Comparison of ENCODE assay signal across 8 mouse cellular contexts in the genomic region with DNA sequence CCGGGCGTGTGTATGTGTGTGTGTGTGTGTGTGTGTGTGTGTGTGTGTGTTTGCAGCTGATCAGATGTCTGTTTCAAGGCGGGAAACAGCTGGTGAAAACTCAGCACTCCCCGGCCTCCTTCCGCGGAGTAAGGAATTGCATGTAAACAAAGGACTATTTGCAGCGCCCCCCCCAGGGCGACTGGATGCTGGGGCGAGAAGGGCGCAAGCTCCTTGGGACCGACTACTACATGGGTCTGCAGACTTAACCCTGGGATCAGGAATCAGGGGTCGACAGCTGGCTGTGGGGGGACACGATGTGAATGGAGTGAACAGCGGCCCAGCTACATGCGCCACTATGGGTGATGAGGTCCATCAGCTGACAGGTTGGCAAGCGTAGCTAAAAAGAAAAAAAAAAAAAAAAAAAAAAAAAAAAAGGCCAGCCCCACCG. TPM values are rescaled to one million over a fixed set of nuclear protein-coding genes. Genes with fewer than 3 reads are reported as not detected.
DNase-seq lines count a peak whose midpoint lies in the region; ATAC-seq and TF ChIP-seq lines count a peak whose summit lies in the region.

A gene (minus strand): TSS at position 140 of the 430 bp plus-strand sequence.

- ATAC-seq in heart, embryonic 12.5 days (ENCODE audit: insufficient number of reproducible peaks, low FRiP score): peak; percentile 45
- ATAC-seq in kidney, postnatal 0 days (replicated peaks; ENCODE audit: low FRiP score, low read depth): peak; percentile 43

- peak within 1 kb of the TSS; percentile 32 for H3ac ChIP-seq in myocyte (ENCODE audit: control insufficient read depth, insufficient read length)

- TF ChIP-seq POLR2A in bone marrow macrophage, adult 2 months (IDR thresholded peaks at IDR 0.05; ENCODE audit: borderline replicate concordance, low read depth, low read length): no peak
- no peak for TF ChIP-seq POLR2A in embryonic fibroblast, embryonic 13.5 days (IDR thresholded peaks at IDR 0.05; ENCODE audit: low read depth, low read length)
- TF ChIP-seq POLR2A in liver, adult 2 months (IDR thresholded peaks at IDR 0.05; ENCODE audit: extremely low read depth, insufficient read depth, low read length): no peak
- TF ChIP-seq POLR2A in myocyte (IDR thresholded peaks at IDR 0.05; ENCODE audit: insufficient read length, low read depth): no peak

- no peaks in the 10 kb centered on the region for H3K27me3 ChIP-seq in heart, embryonic 12.5 days (replicated peaks)
- H3K27me3 ChIP-seq in kidney, postnatal 0 days (ENCODE audit: insufficient read depth, low read length): no peaks in the 10 kb centered on the region
- H3K27me3 ChIP-seq in liver, adult 2 months (ENCODE audit: control insufficient read depth, insufficient read depth, low read length): no peaks in the 10 kb centered on the region
- H3K27me3 ChIP-seq in myocyte (ENCODE audit: control insufficient read depth, insufficient read depth, insufficient read length): no peaks in the 10 kb centered on the region

- peaks cover 5% of the 10 kb centered on the region; the same call in 1 of the 2 replicates for H3K36me3 ChIP-seq in heart, embryonic 12.5 days
- H3K36me3 ChIP-seq in kidney, postnatal 0 days (ENCODE audit: insufficient read depth, low read length): 0 out of 2 replicates have a peak, but pooled peaks cover 2% of the 10 kb centered on the region
- no peaks in the 10 kb centered on the region for H3K36me3 ChIP-seq in liver, adult 2 months (ENCODE audit: control insufficient read depth, insufficient read depth, low read length)
- no peaks in the 10 kb centered on the region for H3K36me3 ChIP-seq in myocyte (ENCODE audit: control insufficient read depth, insufficient read depth)

- peak within 1 kb of the TSS; percentile 87 for H3K27ac ChIP-seq in bone marrow macrophage, adult 2 months (ENCODE audit: insufficient read depth, low read depth, low read length)
- H3K27ac ChIP-seq in embryonic fibroblast, embryonic 13.5 days (ENCODE audit: insufficient read depth, low read length): peak within 1 kb of the TSS; percentile 15; the same call in 1 of the 2 replicates
- H3K27ac ChIP-seq in heart, embryonic 12.5 days (ENCODE audit: poor library complexity, severe bottlenecking): peak within 1 kb of the TSS; percentile 91
- peak within 1 kb of the TSS; percentile 95 for H3K27ac ChIP-seq in kidney, postnatal 0 days
- peak within 1 kb of the TSS; percentile 73 for H3K27ac ChIP-seq in liver, adult 2 months (replicated peaks; ENCODE audit: insufficient read depth, low read depth, low read length)

- under 1% methylated on average over 17 of the region's 17 CpGs for WGBS in heart, embryonic 12.5 days
- 1% methylated on average over 17 of the region's 17 CpGs for WGBS in kidney, postnatal 0 days
- under 1% methylated on average over 17 of the region's 17 CpGs for WGBS in liver, adult 2 months

- peak within 1 kb of the TSS; percentile 91 for H3K9ac ChIP-seq in heart, embryonic 12.5 days
- peak within 1 kb of the TSS; percentile 78 for H3K9ac ChIP-seq in kidney, postnatal 0 days (ENCODE audit: low read depth, low read length)
- H3K9ac ChIP-seq in liver, adult 2 months (ENCODE audit: low read depth, low read length): peak within 1 kb of the TSS; percentile 81

- peak; percentile 88 to 89 for DNase-seq in B cell, adult 2 months
- peak; percentile 89 for DNase-seq in kidney, postnatal 0 days (ENCODE audit: low spot score)
- peak; percentile 72 for DNase-seq in liver, adult 2 months (ENCODE audit: extremely low read depth, low read depth, low spot score)
- peak; percentile 81 to 88 for DNase-seq in spleen, postnatal 4 days (ENCODE audit: low spot score in 2 of 2)

- peak within 1 kb of the TSS; percentile 85 for H3K4me3 ChIP-seq in bone marrow macrophage, adult 2 months (ENCODE audit: insufficient read depth, low read length)
- H3K4me3 ChIP-seq in embryonic fibroblast, embryonic 13.5 days (ENCODE audit: insufficient read depth, low read length): peak within 1 kb of the TSS; percentile 71
- peak within 1 kb of the TSS; percentile 86 for H3K4me3 ChIP-seq in heart, embryonic 12.5 days
- H3K4me3 ChIP-seq in kidney, postnatal 0 days (replicated peaks; ENCODE audit: low read depth, low read length): peak within 1 kb of the TSS; percentile 87
- peak within 1 kb of the TSS; percentile 70 for H3K4me3 ChIP-seq in liver, adult 2 months (ENCODE audit: insufficient read depth, low read depth, low read length)
- H3K4me3 ChIP-seq in myocyte: peak within 1 kb of the TSS; percentile 80

- peaks cover 13% of the 10 kb centered on the region for H3K4me1 ChIP-seq in bone marrow macrophage, adult 2 months (ENCODE audit: control insufficient read depth, insufficient read depth, low read length)
- H3K4me1 ChIP-seq in embryonic fibroblast, embryonic 13.5 days (ENCODE audit: control insufficient read depth, insufficient read depth, low read length): no peaks in the 10 kb centered on the region
- peaks cover 19% of the 10 kb centered on the region for H3K4me1 ChIP-seq in heart, embryonic 12.5 days (replicated peaks)
- peaks cover 10% of the 10 kb centered on the region; the same call in 1 of the 2 replicates for H3K4me1 ChIP-seq in kidney, postnatal 0 days (replicated peaks; ENCODE audit: insufficient read depth, low read length)
- peaks cover 9% of the 10 kb centered on the region for H3K4me1 ChIP-seq in liver, adult 2 months (ENCODE audit: control insufficient read depth, insufficient read depth, low read length)

- no peak; the same call in 1 of the 2 replicates for TF ChIP-seq CTCF in bone marrow macrophage, adult 2 months (IDR thresholded peaks at IDR 0.05; ENCODE audit: low read depth, low read length)
- no peak for TF ChIP-seq CTCF in embryonic fibroblast, embryonic 13.5 days (IDR thresholded peaks at IDR 0.05; ENCODE audit: borderline replicate concordance, insufficient read depth, low read length)
- TF ChIP-seq CTCF in kidney, postnatal 0 days (IDR thresholded peaks at IDR 0.05; ENCODE audit: low read depth): peak; percentile 45
- TF ChIP-seq CTCF in liver, adult 2 months (IDR thresholded peaks at IDR 0.05; ENCODE audit: low read depth, low read length): peak; percentile 35

- peak within 1 kb of the TSS; percentile 96 for H3K4me2 ChIP-seq in heart, embryonic 12.5 days
- peak within 1 kb of the TSS; percentile 97 for H3K4me2 ChIP-seq in kidney, postnatal 0 days (ENCODE audit: low read length)
- H3K4me2 ChIP-seq in myocyte (ENCODE audit: low read depth): peak within 1 kb of the TSS; percentile 97

- H3K79me2 ChIP-seq in liver, adult 2 months (ENCODE audit: control insufficient read depth, insufficient read depth, low read length): peaks cover 10% of the 10 kb centered on the region; the same call in 1 of the 2 replicates
- peaks cover 36% of the 10 kb centered on the region for H3K79me2 ChIP-seq in myocyte (ENCODE audit: control insufficient read depth, insufficient read depth)

- H3K9me3 ChIP-seq in heart, embryonic 12.5 days (replicated peaks): no peaks in the 10 kb centered on the region
- H3K9me3 ChIP-seq in kidney, postnatal 0 days (replicated peaks; ENCODE audit: low read length): no peaks in the 10 kb centered on the region

TF ChIP-seq in myocyte, 11 proteins besides CTCF, POLR2A, EP300 and RAD21:
- TF ChIP-seq MYOG (IDR thresholded peaks at IDR 0.05; ENCODE audit: control insufficient read depth in 1 of 3, insufficient read depth in 1 of 3, insufficient read length in 2 of 3, low read depth in 2 of 3): peak in 1 of 3 experiments; percentile 63
- peak; percentile 52 to 68 (median 68) for TF ChIP-seq MYOD1 (IDR thresholded peaks at IDR 0.05; ENCODE audit: control insufficient read depth in 1 of 3, insufficient read length in 2 of 3, low read depth in 2 of 3)
- TF ChIP-seq TCF12 (IDR thresholded peaks at IDR 0.05; ENCODE audit: insufficient read depth, poor library complexity, severe bottlenecking): peak; percentile 33
- TF ChIP-seq MAX (IDR thresholded peaks at IDR 0.05; ENCODE audit: low read depth): no peak
- TF ChIP-seq TCF3 (IDR thresholded peaks at IDR 0.05; ENCODE audit: insufficient read length, low read depth): no peak
- peak; percentile 77 for TF ChIP-seq E2F4 (IDR thresholded peaks at IDR 0.05; ENCODE audit: insufficient read depth)
- TF ChIP-seq POLR2AphosphoS2 (IDR thresholded peaks at IDR 0.05; ENCODE audit: insufficient read length, low read depth): no peak
- no peak for TF ChIP-seq USF1 (IDR thresholded peaks at IDR 0.05; ENCODE audit: low read depth)
- TF ChIP-seq CEBPB (IDR thresholded peaks at IDR 0.05; ENCODE audit: insufficient read depth, poor library complexity, severe bottlenecking): no peak

RNA-seq across cellular contexts. Expression of the gene that starts here (rescaled TPM):
- polyA plus RNA-seq in bone marrow macrophage, adult 2 months (2012; ENCODE audit: insufficient read depth, insufficient read length, missing spikeins): 7.1 and 8.0 TPM in 2 replicates
- 3.4 and 6.9 TPM in 2 replicates for polyA plus RNA-seq in embryonic fibroblast, embryonic 13.5 days (2011; ENCODE audit: insufficient read length, low read depth, missing spikeins)
- polyA plus RNA-seq in heart, embryonic 12.5 days (2016; fragmentation: Nextera tagmentation; extraction: Ambion mirVana): 8.1 and 8.4 TPM in 2 replicates
- polyA plus RNA-seq in kidney, postnatal 0 days (2015; fragmentation: Nextera tagmentation; extraction: Ambion mirVana): 17.2 and 19.6 TPM in 2 replicates
- 3.2 and 3.8 TPM in 2 replicates for total RNA-seq in liver, adult 2 months (2014; rRNA removed)
- 2.5 and 2.8 TPM in 2 replicates for polyA plus RNA-seq in liver, adult 2 months (2012; rRNA removed)
- 4.0 TPM for polyA plus RNA-seq in myocyte (2012; fragmentation: generic; extraction: Trizol)

Comparison
In these comparisons a context has a peak if more than half of its experiments do, and no peak if none do; other contexts are left out.
1. Peak in every context shown above with its lines: DNase-seq, ATAC-seq, H3K4me3 ChIP-seq and H3K27ac ChIP-seq.
2. H3K27ac ChIP-seq: peak in every context shown above with its lines; median percentile 95 in kidney, postnatal 0 days; 91 in heart, embryonic 12.5 days; 87 in bone marrow macrophage, adult 2 months; 73 in liver, adult 2 months; 15 in embryonic fibroblast, embryonic 13.5 days.
3. CTCF ChIP-seq: peak in kidney, postnatal 0 days (single experiment) and liver, adult 2 months (single experiment); none in bone marrow macrophage, adult 2 months (single experiment) and embryonic fibroblast, embryonic 13.5 days (single experiment).